Mouse (Mus musculus): ENCODE measurements around the gene Wdr31.

DNA sequence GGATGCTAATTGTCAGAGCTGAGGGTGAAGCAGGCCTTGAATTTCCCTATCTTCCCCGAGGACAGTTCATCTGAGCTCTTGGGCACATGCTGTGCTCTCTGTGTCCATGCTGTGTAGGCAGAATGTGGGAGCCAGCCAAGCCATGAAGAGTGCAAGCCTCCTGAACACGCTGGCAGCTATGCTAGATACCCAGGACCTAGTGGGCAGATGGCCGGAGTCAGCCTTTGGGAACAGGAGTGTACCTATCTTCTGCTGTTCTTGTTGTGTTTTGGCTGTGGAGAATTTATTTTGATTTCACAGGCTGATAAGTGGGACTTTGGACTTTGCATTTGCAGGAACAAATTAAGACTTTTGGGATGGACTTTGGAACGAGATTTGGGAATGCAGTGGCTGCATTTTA lies 30.2 kb downstream of the Wdr31 start:
- TF ChIP-seq CTCF (IDR thresholded peaks at IDR 0.05; ENCODE audit: low read depth, low read length) = no peak
- TF ChIP-seq GATA1 (IDR thresholded peaks at IDR 0.05; ENCODE audit: borderline replicate concordance, low read length) = no peak
- TF ChIP-seq TAL1 (conservative IDR thresholded peaks at IDR 0.05; ENCODE audit: low read depth, low read length) = no peak
- TF ChIP-seq GATA2 (IDR thresholded peaks at IDR 0.05; ENCODE audit: borderline replicate concordance, low read depth, low read length) = no peak
